Mouse (Mus musculus) embryo, embryonic 10 days (tissue): ENCODE data around the gene Hsd3b4.
"Not testable (repeated sequence)": the region's sequence is repeated elsewhere in the genome, so short reads cannot be mapped to it uniquely, and the experiment has no call there.

ENCODE experiments used
- DNase-seq: peaks from one replicate; pipeline ENCODE4 v3.0.0-alpha.2; 2015; ENCODE audit warnings: low spot score

The Hsd3b4 gene

GRCm38 (mm10) chr3:98510414-98510813 is at the start of gene Hsd3b4:
Gene Hsd3b4 (minus strand): TSS chr3:98510514.
- not testable (repeated sequence) for DNase-seq

GRCm38 (mm10) chr3:98550832-98551231 is 40.5 kb upstream of the Hsd3b4 start:
- DNase-seq, result not testable (repeated sequence)

- DNase-seq, result not testable (repeated sequence)
These were observed 39.9 kb upstream of the Hsd3b4 start for GRCm38 (mm10) chr3:98550215-98550614.

GRCm38 (mm10) chr3:98548495-98548894 is 38.2 kb upstream of the Hsd3b4 start:
- DNase-seq, result not testable (repeated sequence)

- not testable (repeated sequence) for DNase-seq
These were observed 37.3 kb upstream of the Hsd3b4 start for GRCm38 (mm10) chr3:98547641-98548040.

- DNase-seq, result not testable (repeated sequence)
These were observed 14.7 kb upstream of the Hsd3b4 start for GRCm38 (mm10) chr3:98524978-98525377.

- DNase-seq, result not testable (repeated sequence)
These were observed 14.2 kb upstream of the Hsd3b4 start for GRCm38 (mm10) chr3:98524552-98524951.

GRCm38 (mm10) chr3:98522779-98523178 is 12.5 kb upstream of the Hsd3b4 start:
- not testable (repeated sequence) for DNase-seq

GRCm38 (mm10) chr3:98507229-98507628 is 3.1 kb downstream of the Hsd3b4 start:
- not testable (repeated sequence) for DNase-seq

- not testable (repeated sequence) for DNase-seq
These were observed 12.9 kb downstream of the Hsd3b4 start for GRCm38 (mm10) chr3:98497401-98497800.

- DNase-seq, result not testable (repeated sequence)
These were observed 13.6 kb downstream of the Hsd3b4 start for GRCm38 (mm10) chr3:98496762-98497161.

GRCm38 (mm10) chr3:98495055-98495454 is 15.3 kb downstream of the Hsd3b4 start:
- not testable (repeated sequence) for DNase-seq

- not testable (repeated sequence) for DNase-seq
These were observed 16.1 kb downstream of the Hsd3b4 start for GRCm38 (mm10) chr3:98494184-98494583.

GRCm38 (mm10) chr3:98471499-98471898 is 38.8 kb downstream of the Hsd3b4 start:
- DNase-seq, result not testable (repeated sequence)

- DNase-seq, result not testable (repeated sequence)
These were observed 39.3 kb downstream of the Hsd3b4 start for GRCm38 (mm10) chr3:98471057-98471456.

- DNase-seq, result not testable (repeated sequence)
These were observed 41.0 kb downstream of the Hsd3b4 start for GRCm38 (mm10) chr3:98469323-98469722.

GRCm38 (mm10) chr3:98457026-98457425 is 53.3 kb downstream of the Hsd3b4 start, which contains the start of gene Gm4450:
Gene Gm4450 (minus strand): TSS chr3:98457126.
- not testable (repeated sequence) for DNase-seq

GRCm38 (mm10) chr3:98453786-98454185 is 56.5 kb downstream of the Hsd3b4 start:
- DNase-seq, result not testable (repeated sequence)
